Comparison of ENCODE assay signal across 7 mouse cellular contexts in the genomic region with DNA sequence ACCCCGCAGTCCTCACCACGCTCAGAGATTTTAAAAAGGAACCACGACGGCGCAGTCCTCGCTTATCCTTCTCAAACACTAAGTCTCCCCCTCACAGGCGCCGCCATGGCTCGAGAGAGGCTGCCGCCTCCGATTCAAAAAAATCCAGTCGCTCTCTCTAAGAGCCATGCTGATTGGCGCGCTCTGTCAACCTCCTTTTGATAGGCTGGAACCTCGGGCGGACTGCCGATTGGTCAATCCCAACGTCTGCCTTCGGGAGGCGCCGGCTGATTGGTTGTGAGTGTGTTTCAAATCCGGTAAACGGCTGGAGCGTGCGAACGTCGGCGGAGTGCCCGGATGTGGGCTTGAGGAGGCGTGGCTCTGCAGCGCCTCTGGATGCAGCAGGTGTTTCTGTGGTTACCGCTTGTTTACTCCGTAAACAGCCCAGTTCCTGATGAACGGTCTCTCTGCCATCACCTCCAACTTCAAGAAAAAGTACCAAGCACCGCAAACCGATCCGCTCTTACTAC. TPM values are rescaled to one million over a fixed set of nuclear protein-coding genes. Genes with fewer than 3 reads are reported as not detected.
DNase-seq lines count a peak whose midpoint lies in the region; ATAC-seq lines count a peak whose summit lies in the region.

A gene (minus strand): TSS at position 178 of the 509 bp plus-strand sequence.

- no peaks in the 10 kb centered on the region for H3K9me3 ChIP-seq in embryonic facial prominence, embryonic 12.5 days
- H3K9me3 ChIP-seq in limb, embryonic 11.5 days (ENCODE audit: control insufficient read depth, low read length): no peaks in the 10 kb centered on the region
- H3K9me3 ChIP-seq in midbrain, embryonic 14.5 days (ENCODE audit: control insufficient read depth, low read length): no peaks in the 10 kb centered on the region

- peak within 1 kb of the TSS; percentile 58 for H3K4me2 ChIP-seq in embryonic facial prominence, embryonic 12.5 days (replicated peaks)
- H3K4me2 ChIP-seq in limb, embryonic 11.5 days (ENCODE audit: low read depth, severe bottlenecking): peak within 1 kb of the TSS; percentile 57
- peak within 1 kb of the TSS; percentile 72 for H3K4me2 ChIP-seq in midbrain, embryonic 14.5 days (ENCODE audit: low read length)

- DNase-seq in adrenal gland, postnatal 25 days: peak; percentile 98
- DNase-seq in heart, adult 11 months: peak; percentile 100
- peak; percentile 99 for DNase-seq in kidney, adult 18-20 months
- peak; percentile 99 for DNase-seq in limb, embryonic 11.5 days (ENCODE audit: low spot score)
- peak; percentile 100 for DNase-seq in midbrain, embryonic 14.5 days
- peak; percentile 93 to 94 for DNase-seq in spleen, adult 18-20 months

- peak within 1 kb of the TSS; percentile 87 for H3K4me3 ChIP-seq in embryonic facial prominence, embryonic 12.5 days
- H3K4me3 ChIP-seq in limb, embryonic 11.5 days (ENCODE audit: low read depth, low read length): peak within 1 kb of the TSS; percentile 69
- H3K4me3 ChIP-seq in midbrain, embryonic 14.5 days (replicated peaks; ENCODE audit: low read depth, low read length): peak within 1 kb of the TSS; percentile 77

- H3K27me3 ChIP-seq in embryonic facial prominence, embryonic 12.5 days: no peaks in the 10 kb centered on the region
- H3K27me3 ChIP-seq in limb, embryonic 11.5 days (ENCODE audit: control insufficient read depth, insufficient read depth, low read length): no peaks in the 10 kb centered on the region
- H3K27me3 ChIP-seq in midbrain, embryonic 14.5 days (ENCODE audit: control insufficient read depth, insufficient read depth, low read length): no peaks in the 10 kb centered on the region

- peaks cover 24% of the 10 kb centered on the region for H3K4me1 ChIP-seq in embryonic facial prominence, embryonic 12.5 days
- H3K4me1 ChIP-seq in limb, embryonic 11.5 days (ENCODE audit: control insufficient read depth, insufficient read depth, low read length): peaks cover 7% of the 10 kb centered on the region
- H3K4me1 ChIP-seq in midbrain, embryonic 14.5 days (ENCODE audit: control insufficient read depth, insufficient read depth, low read length): peaks cover 7% of the 10 kb centered on the region

- peak within 1 kb of the TSS; percentile 86 for H3K27ac ChIP-seq in embryonic facial prominence, embryonic 12.5 days
- H3K27ac ChIP-seq in limb, embryonic 11.5 days (replicated peaks; ENCODE audit: low read depth, low read length): peak within 1 kb of the TSS; percentile 87
- 0 out of 2 replicates have a peak within 1 kb of the TSS, but pooled peaks have one; percentile 26 for H3K27ac ChIP-seq in midbrain, embryonic 14.5 days (replicated peaks; ENCODE audit: low read depth, low read length)

- H3K9ac ChIP-seq in embryonic facial prominence, embryonic 12.5 days: peak within 1 kb of the TSS; percentile 79
- H3K9ac ChIP-seq in limb, embryonic 11.5 days (ENCODE audit: low read length): peak within 1 kb of the TSS; percentile 69
- peak within 1 kb of the TSS; percentile 47 for H3K9ac ChIP-seq in midbrain, embryonic 14.5 days (replicated peaks; ENCODE audit: low read length)

- ATAC-seq in embryonic facial prominence, embryonic 12.5 days (ENCODE audit: insufficient number of reproducible peaks, insufficient read depth, low FRiP score, low TSS enrichment): peak; percentile 98
- ATAC-seq in limb, embryonic 11.5 days (ENCODE audit: insufficient number of reproducible peaks, low FRiP score, low TSS enrichment, low read depth): peak; percentile 100
- ATAC-seq in midbrain, embryonic 14.5 days (ENCODE audit: low FRiP score, low TSS enrichment): peak; percentile 100

- H3K36me3 ChIP-seq in embryonic facial prominence, embryonic 12.5 days: peaks cover 9% of the 10 kb centered on the region
- H3K36me3 ChIP-seq in limb, embryonic 11.5 days (ENCODE audit: control insufficient read depth, insufficient read depth, low read length): peaks cover 3% of the 10 kb centered on the region; the same call in 1 of the 2 replicates
- H3K36me3 ChIP-seq in midbrain, embryonic 14.5 days (ENCODE audit: control insufficient read depth, insufficient read depth, low read length): no peaks in the 10 kb centered on the region

- WGBS in embryonic facial prominence, embryonic 12.5 days: under 1% methylated on average over 37 of the region's 37 CpGs
- under 1% methylated on average over 37 of the region's 37 CpGs for WGBS in limb, embryonic 11.5 days
- under 1% methylated on average over 37 of the region's 37 CpGs for WGBS in midbrain, embryonic 14.5 days

RNA-seq across cellular contexts. Expression of the gene that starts here (rescaled TPM):
- total RNA-seq in adrenal gland, postnatal 25 days (2021): 8.7 and 16.0 TPM in 2 replicates
- 54.9 and 57.8 TPM in 2 replicates for polyA plus RNA-seq in embryonic facial prominence, embryonic 12.5 days (2016; fragmentation: Nextera tagmentation; extraction: Ambion mirVana)
- polyA plus RNA-seq in limb, embryonic 11.5 days (2014; fragmentation: Nextera tagmentation; extraction: Ambion mirVana): 78.9 and 79.8 TPM in 2 replicates
- polyA plus RNA-seq in midbrain, embryonic 14.5 days (2014; fragmentation: Nextera tagmentation; extraction: Ambion mirVana): 6.1 and 16.9 TPM in 2 replicates

Comparison
In these comparisons a context has a peak if more than half of its experiments do, and no peak if none do; other contexts are left out.
1. Peak in every context shown above with its lines: DNase-seq, ATAC-seq, H3K4me3 ChIP-seq and H3K27ac ChIP-seq.
2. H3K27ac ChIP-seq: peak in every context shown above with its lines; median percentile 87 in limb, embryonic 11.5 days; 86 in embryonic facial prominence, embryonic 12.5 days; 26 in midbrain, embryonic 14.5 days.